Mouse (Mus musculus): ENCODE measurements around the gene Emx1.

GRCm38 (mm10) chr6:85160201-85160923 is 26.9 kb upstream of the Emx1 start:
- TF ChIP-seq POLR2A (IDR thresholded peaks at IDR 0.05; ENCODE audit: borderline replicate concordance, control insufficient read depth, low read depth, low read length) (no peak), CTCF (IDR thresholded peaks at IDR 0.05; ENCODE audit: control insufficient read depth, insufficient read depth, low read length) (peak; percentile 66)
